Mouse (Mus musculus) liver, adult 2 months (tissue): Measurements from ENCODE around the gene Gabra5.

Experiments
- CTCF ChIP-seq: fragments of 200-500 bp; IDR thresholded peaks from 2 replicates; pipeline ENCODE4 v1.5.1; 2011; ENCODE audit warnings: low read depth, low read length, control low read depth
- POLR2A ChIP-seq: fragments of 200-500 bp; IDR thresholded peaks from 2 replicates; pipeline ENCODE4 v1.6.1; 2011; ENCODE audit warnings: low read length, control low read depth; ENCODE audit not compliant: insufficient read depth; ENCODE audit errors: extremely low read depth

DNA sequence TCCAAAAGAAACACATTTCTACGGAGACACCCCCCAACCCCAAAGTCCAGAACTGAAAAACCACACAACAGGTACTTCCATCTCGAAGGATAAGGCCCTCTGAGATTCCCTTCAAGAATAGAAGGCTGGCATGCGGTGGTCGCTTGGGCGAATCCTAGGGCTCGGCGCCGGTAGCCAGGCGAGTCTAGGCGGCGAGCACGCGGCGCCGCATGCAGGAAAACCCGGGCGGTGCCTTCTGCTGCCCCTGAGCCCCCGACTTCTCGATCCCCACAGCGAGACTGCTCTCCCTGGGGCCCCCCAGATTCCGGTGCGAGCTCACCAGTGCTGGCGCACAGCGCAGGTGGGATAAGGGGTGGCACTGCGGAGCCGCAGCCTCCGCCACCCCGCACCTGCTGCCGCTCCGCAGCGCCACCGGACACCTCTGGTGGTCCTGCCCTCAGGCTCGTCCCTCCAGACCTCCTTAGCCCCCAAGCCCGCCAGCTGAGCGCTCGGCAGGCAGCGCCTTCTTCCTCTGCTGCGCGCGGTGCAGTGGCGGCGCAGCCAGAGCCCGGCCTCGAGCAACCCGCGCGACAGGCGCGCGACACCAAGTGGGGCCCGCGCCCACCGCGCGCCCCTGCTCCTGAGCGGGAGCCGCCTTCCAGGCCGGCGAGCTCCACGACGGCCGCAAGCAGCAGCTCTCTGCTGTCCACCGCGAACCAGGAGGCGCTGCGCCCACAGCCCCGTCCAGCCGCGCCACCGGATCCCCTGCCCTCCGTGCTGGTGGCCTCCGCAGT lies 813 bp downstream of the Gabra5 start:
- TF ChIP-seq CTCF (no peak), POLR2A (no peak)
